Mouse (Mus musculus): ENCODE data around the gene Tmem39a.

DNA sequence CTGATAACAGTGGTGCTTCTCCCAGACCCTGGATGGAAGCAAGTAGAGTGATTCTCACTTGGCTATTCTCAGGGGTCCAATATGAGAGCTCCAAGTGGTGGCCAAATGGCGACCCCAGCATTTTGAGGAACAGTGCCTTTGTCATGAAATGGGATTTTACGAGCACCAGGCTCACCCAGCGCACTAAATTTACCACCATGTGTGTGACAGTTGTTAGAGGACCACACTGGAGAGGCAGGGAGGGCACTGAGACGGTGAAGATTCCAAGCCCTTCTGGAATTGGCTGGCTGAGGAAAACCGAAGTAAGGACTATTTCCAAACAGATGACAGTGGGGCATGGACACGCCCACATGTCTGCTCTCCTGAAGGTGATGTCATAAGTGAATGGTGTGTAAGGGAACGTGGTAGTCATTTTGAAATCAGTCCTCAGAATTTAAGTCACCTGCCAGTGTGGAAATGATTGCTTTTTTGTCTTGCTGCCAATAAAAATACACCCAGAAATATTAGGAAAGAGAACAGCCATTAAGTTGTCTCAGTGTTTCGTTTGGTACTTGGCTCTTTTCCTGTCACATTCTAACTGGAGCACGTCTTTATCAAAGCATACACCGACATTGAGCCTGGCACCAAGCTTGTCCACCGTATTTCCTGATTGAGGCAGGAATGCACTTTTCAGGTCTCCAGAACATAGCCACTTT lies 40.6 kb downstream of the Tmem39a start:
- no peak for TF ChIP-seq CTCF (IDR thresholded peaks at IDR 0.05; ENCODE audit: borderline replicate concordance, insufficient read depth, low read depth, low read length)
- no peak for TF ChIP-seq POLR2A (IDR thresholded peaks at IDR 0.05; ENCODE audit: borderline replicate concordance, insufficient read depth, low read length)

Measured in cerebellum, adult 2 months (tissue).